Mouse (Mus musculus): ENCODE results near the gene Thyn1. TPM values are rescaled to one million over a fixed set of nuclear protein-coding genes. Genes with fewer than 3 reads are reported as not detected.

Gene Thyn1
- polyA plus RNA-seq (2014; fragmentation: Nextera tagmentation; extraction: Ambion mirVana): 149 and 156 TPM in 2 replicates

DNA sequence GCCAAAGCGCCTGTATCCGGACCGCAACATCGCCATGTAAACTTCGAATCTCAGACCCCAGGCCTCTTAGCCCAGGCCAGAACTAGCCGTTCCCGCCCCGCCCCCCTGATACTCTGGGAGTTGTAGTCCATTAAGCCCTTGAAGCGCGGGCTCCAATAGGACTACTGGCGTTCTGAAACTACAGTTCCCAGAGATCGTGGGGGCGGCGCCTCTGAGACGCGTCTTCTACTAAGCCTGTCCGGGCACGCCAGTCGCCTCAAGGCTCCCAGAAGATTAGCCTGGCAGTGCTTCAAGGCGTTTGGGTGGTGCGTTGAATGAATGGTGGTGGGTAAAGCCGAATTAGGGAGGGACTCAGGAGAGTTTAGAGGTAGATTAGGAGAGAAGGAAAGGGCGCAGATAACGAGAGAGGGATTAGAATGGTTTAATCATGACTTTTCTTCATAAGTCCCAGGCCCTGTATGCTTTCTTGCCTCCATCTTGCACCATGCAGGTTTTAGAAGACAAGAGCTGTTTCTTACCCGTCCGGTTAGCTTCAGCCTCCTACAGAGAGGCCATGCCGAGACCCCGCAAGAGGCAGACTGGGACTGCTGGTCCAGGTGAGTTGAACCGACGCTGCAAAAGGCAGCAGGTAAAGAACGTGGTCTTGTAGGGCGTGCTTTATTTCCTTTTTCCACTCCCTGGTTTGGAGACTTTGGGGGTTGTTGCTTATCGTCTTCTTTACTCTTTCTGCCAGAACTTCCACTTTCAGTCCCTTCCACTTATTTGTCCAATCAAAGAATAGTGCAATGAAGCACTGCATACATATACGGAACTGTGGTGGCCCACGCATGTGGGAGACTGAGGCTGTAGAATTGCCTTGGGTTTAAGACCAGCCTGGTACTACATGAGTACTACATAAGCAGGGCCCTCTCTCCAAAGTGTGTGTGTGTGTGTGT lies at the start of gene Thyn1, which contains the start of gene Acad8:
TSS of gene Thyn1 (plus strand) at position 250 of the 935 bp plus-strand sequence.
TSS of gene Acad8 (minus strand) at position 106 of the 935 bp plus-strand sequence.
- H3K4me2 ChIP-seq (replicated peaks; ENCODE audit: low read depth, low read length): peak within 1 kb of the TSS; percentile 72
- H3K9me3 ChIP-seq (ENCODE audit: control insufficient read depth, low read depth, low read length): no peaks in the 10 kb centered on the region
- peak within 1 kb of the TSS; percentile 66; the same call in 1 of the 2 replicates for H3K27ac ChIP-seq (ENCODE audit: low read length)
- H3K27me3 ChIP-seq (ENCODE audit: control insufficient read depth, insufficient read depth, low read length): no peaks in the 10 kb centered on the region
- peaks cover 12% of the 10 kb centered on the region for H3K36me3 ChIP-seq (ENCODE audit: control insufficient read depth, insufficient read depth, low read length)
- WGBS: 1% methylated on average over 35 of the region's 35 CpGs
- peaks cover 17% of the 10 kb centered on the region; the same call in 1 of the 2 replicates for H3K4me1 ChIP-seq (ENCODE audit: control insufficient read depth, insufficient read depth, low read length)
- peak within 1 kb of the TSS; percentile 71 for H3K9ac ChIP-seq (replicated peaks; ENCODE audit: low read depth, low read length)
- peak within 1 kb of the TSS; percentile 72 for H3K4me3 ChIP-seq (ENCODE audit: low read depth, low read length)
- ATAC-seq (ENCODE audit: insufficient number of reproducible peaks, insufficient read depth, low FRiP score, low read depth): peak; percentile 99

DNA sequence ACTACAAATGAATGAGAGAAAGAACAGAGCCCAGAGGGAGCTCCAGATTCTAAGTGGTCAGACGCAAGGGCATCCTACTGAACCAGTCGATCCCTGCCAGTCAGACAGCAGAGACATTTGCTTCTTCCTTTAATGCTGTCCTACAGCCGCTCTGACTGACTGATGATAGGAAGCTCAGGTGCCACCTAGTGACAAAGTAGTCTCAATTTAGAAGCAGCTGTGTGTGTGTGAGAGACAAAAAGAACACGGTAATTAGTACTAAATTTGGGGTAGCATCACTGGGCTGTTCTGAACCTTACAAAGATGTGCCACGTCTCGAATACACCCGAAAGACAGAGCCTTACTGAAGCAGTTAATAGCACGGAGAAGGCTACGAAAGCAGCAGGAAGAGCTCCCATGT lies 21.8 kb upstream of the Thyn1 start:
- Histone ChIP-seq H3K4me1 (ENCODE audit: control insufficient read depth, insufficient read depth, low read length) (no peaks in the 10 kb centered on the region), H3K9me3 (ENCODE audit: control insufficient read depth, low read depth, low read length) (no peaks in the 10 kb centered on the region), H3K4me2 (replicated peaks; ENCODE audit: low read depth, low read length) (no peak overlapping the region), H3K4me3 (ENCODE audit: low read depth, low read length) (no peak overlapping the region), H3K9ac (replicated peaks; ENCODE audit: low read depth, low read length) (no peak overlapping the region), H3K27ac (ENCODE audit: low read length) (no peak overlapping the region), H3K36me3 (ENCODE audit: control insufficient read depth, insufficient read depth, low read length) (peaks cover 42% of the 10 kb centered on the region), H3K27me3 (ENCODE audit: control insufficient read depth, insufficient read depth, low read length) (no peaks in the 10 kb centered on the region)
- ATAC-seq (ENCODE audit: insufficient number of reproducible peaks, insufficient read depth, low FRiP score, low read depth): no peak
- 84% methylated on average over 9 of the region's 9 CpGs for WGBS

- no peak overlapping the region for H3K4me3 ChIP-seq (ENCODE audit: low read depth, low read length)
- no peak overlapping the region for H3K4me2 ChIP-seq (replicated peaks; ENCODE audit: low read depth, low read length)
- no peak overlapping the region for H3K27ac ChIP-seq (ENCODE audit: low read length)
- no peaks in the 10 kb centered on the region for H3K27me3 ChIP-seq (ENCODE audit: control insufficient read depth, insufficient read depth, low read length)
- H3K36me3 ChIP-seq (ENCODE audit: control insufficient read depth, insufficient read depth, low read length): peaks cover 46% of the 10 kb centered on the region
- no peaks in the 10 kb centered on the region for H3K4me1 ChIP-seq (ENCODE audit: control insufficient read depth, insufficient read depth, low read length)
- no peaks in the 10 kb centered on the region for H3K9me3 ChIP-seq (ENCODE audit: control insufficient read depth, low read depth, low read length)
- H3K9ac ChIP-seq (replicated peaks; ENCODE audit: low read depth, low read length): no peak overlapping the region
- 92% methylated on average over 3 of the region's 3 CpGs for WGBS
- ATAC-seq (ENCODE audit: insufficient number of reproducible peaks, insufficient read depth, low FRiP score, low read depth): no peak
Observed at GRCm38 (mm10) chr9:26978776-26979175, 20.7 kb upstream of the Thyn1 start.

GRCm38 (mm10) chr9:26985090-26985613 lies 14.4 kb upstream of the Thyn1 start:
- Histone ChIP-seq H3K4me1 (ENCODE audit: control insufficient read depth, insufficient read depth, low read length) (no peaks in the 10 kb centered on the region), H3K9ac (replicated peaks; ENCODE audit: low read depth, low read length) (no peak overlapping the region), H3K27me3 (ENCODE audit: control insufficient read depth, insufficient read depth, low read length) (no peaks in the 10 kb centered on the region), H3K9me3 (ENCODE audit: control insufficient read depth, low read depth, low read length) (no peaks in the 10 kb centered on the region), H3K4me3 (ENCODE audit: low read depth, low read length) (no peak overlapping the region), H3K4me2 (replicated peaks; ENCODE audit: low read depth, low read length) (no peak overlapping the region), H3K27ac (ENCODE audit: low read length) (no peak overlapping the region), H3K36me3 (ENCODE audit: control insufficient read depth, insufficient read depth, low read length) (peaks cover 54% of the 10 kb centered on the region)
- 84% methylated on average over 2 of the region's 2 CpGs for WGBS
- no peak for ATAC-seq (ENCODE audit: insufficient number of reproducible peaks, insufficient read depth, low FRiP score, low read depth)

GRCm38 (mm10) chr9:26985668-26986277 lies 13.7 kb upstream of the Thyn1 start:
- peaks cover 56% of the 10 kb centered on the region for H3K36me3 ChIP-seq (ENCODE audit: control insufficient read depth, insufficient read depth, low read length)
- H3K4me2 ChIP-seq (replicated peaks; ENCODE audit: low read depth, low read length): no peak overlapping the region
- no peak overlapping the region for H3K9ac ChIP-seq (replicated peaks; ENCODE audit: low read depth, low read length)
- no peak overlapping the region for H3K27ac ChIP-seq (ENCODE audit: low read length)
- H3K27me3 ChIP-seq (ENCODE audit: control insufficient read depth, insufficient read depth, low read length): no peaks in the 10 kb centered on the region
- peak; percentile 77 for ATAC-seq (ENCODE audit: insufficient number of reproducible peaks, insufficient read depth, low FRiP score, low read depth)
- 84% methylated on average over 6 of the region's 6 CpGs for WGBS
- no peaks in the 10 kb centered on the region for H3K9me3 ChIP-seq (ENCODE audit: control insufficient read depth, low read depth, low read length)
- H3K4me1 ChIP-seq (ENCODE audit: control insufficient read depth, insufficient read depth, low read length): no peaks in the 10 kb centered on the region
- H3K4me3 ChIP-seq (ENCODE audit: low read depth, low read length): no peak overlapping the region

GRCm38 (mm10) chr9:26990181-26990580 lies 9.3 kb upstream of the Thyn1 start:
- no peak for ATAC-seq (ENCODE audit: insufficient number of reproducible peaks, insufficient read depth, low FRiP score, low read depth)
- Histone ChIP-seq H3K4me2 (replicated peaks; ENCODE audit: low read depth, low read length) (no peak overlapping the region), H3K27ac (ENCODE audit: low read length) (no peak overlapping the region), H3K4me1 (ENCODE audit: control insufficient read depth, insufficient read depth, low read length) (no peaks in the 10 kb centered on the region), H3K9me3 (ENCODE audit: control insufficient read depth, low read depth, low read length) (no peaks in the 10 kb centered on the region), H3K36me3 (ENCODE audit: control insufficient read depth, insufficient read depth, low read length) (peaks cover 46% of the 10 kb centered on the region), H3K27me3 (ENCODE audit: control insufficient read depth, insufficient read depth, low read length) (no peaks in the 10 kb centered on the region), H3K4me3 (ENCODE audit: low read depth, low read length) (no peak overlapping the region), H3K9ac (replicated peaks; ENCODE audit: low read depth, low read length) (no peak overlapping the region)
- WGBS: 88% methylated on average over 4 of the region's 4 CpGs

DNA sequence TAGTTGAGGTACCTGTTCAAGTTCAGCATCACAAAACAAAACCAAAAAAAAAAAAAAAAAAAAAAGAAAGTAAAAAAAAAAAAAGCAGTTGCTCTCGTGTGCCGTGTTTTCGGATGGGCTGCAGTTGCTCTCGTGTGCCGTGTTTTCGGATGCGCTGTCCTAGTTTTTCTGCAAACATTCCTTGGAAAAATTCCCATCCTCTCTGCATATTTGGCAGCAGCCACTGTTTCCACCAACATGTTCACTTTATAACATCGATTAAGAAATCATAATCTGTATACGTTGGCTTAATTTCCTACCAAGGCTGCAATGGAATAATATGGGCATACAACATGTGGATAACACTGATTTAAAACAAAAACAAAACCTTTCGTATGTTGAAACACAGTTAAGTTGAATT lies 6.4 kb upstream of the Thyn1 start:
- Histone ChIP-seq H3K27ac (ENCODE audit: low read length) (no peak overlapping the region), H3K36me3 (ENCODE audit: control insufficient read depth, insufficient read depth, low read length) (peaks cover 27% of the 10 kb centered on the region), H3K4me3 (ENCODE audit: low read depth, low read length) (no peak overlapping the region), H3K4me1 (ENCODE audit: control insufficient read depth, insufficient read depth, low read length) (0 out of 2 replicates have a peak, but pooled peaks cover 3% of the 10 kb centered on the region), H3K9me3 (ENCODE audit: control insufficient read depth, low read depth, low read length) (no peaks in the 10 kb centered on the region), H3K9ac (replicated peaks; ENCODE audit: low read depth, low read length) (no peak overlapping the region), H3K27me3 (ENCODE audit: control insufficient read depth, insufficient read depth, low read length) (no peaks in the 10 kb centered on the region), H3K4me2 (replicated peaks; ENCODE audit: low read depth, low read length) (no peak overlapping the region)
- WGBS: 92% methylated on average over 10 of the region's 10 CpGs
- no peak for ATAC-seq (ENCODE audit: insufficient number of reproducible peaks, insufficient read depth, low FRiP score, low read depth)

DNA sequence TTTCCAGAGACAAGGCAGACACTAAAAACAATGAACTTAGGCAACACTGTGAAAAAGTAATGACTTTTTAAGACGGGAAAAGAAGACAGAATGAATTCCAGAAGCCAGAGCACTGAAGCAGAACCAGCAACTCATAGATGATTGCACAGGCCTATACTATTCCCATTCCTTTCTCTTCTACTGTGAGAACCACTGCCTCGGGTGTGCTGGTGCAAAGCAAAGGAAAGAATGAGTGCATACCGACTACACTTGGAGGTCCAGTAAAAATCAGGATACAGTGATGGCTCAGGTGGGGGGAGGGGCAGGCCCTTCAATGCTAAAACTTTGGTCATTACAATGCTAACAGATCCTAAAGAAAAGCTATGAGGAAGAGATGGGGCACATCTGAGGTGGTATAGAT lies 5.6 kb upstream of the Thyn1 start:
- no peaks in the 10 kb centered on the region for H3K9me3 ChIP-seq (ENCODE audit: control insufficient read depth, low read depth, low read length)
- no peak overlapping the region for H3K9ac ChIP-seq (replicated peaks; ENCODE audit: low read depth, low read length)
- no peak overlapping the region for H3K4me3 ChIP-seq (ENCODE audit: low read depth, low read length)
- no peaks in the 10 kb centered on the region for H3K27me3 ChIP-seq (ENCODE audit: control insufficient read depth, insufficient read depth, low read length)
- ATAC-seq (ENCODE audit: insufficient number of reproducible peaks, insufficient read depth, low FRiP score, low read depth): no peak
- no peak overlapping the region for H3K27ac ChIP-seq (ENCODE audit: low read length)
- WGBS: 79% methylated on average over 3 of the region's 3 CpGs
- 0 out of 2 replicates have a peak, but pooled peaks cover 5% of the 10 kb centered on the region for H3K4me1 ChIP-seq (ENCODE audit: control insufficient read depth, insufficient read depth, low read length)
- H3K36me3 ChIP-seq (ENCODE audit: control insufficient read depth, insufficient read depth, low read length): peaks cover 23% of the 10 kb centered on the region
- no peak overlapping the region for H3K4me2 ChIP-seq (replicated peaks; ENCODE audit: low read depth, low read length)

Measured in stomach, embryonic 14.5 days (tissue).